Mouse (Mus musculus): ENCODE measurements around the gene Clstn3.
"Not testable (repeated sequence)": the region's sequence is repeated elsewhere in the genome, so short reads cannot be mapped to it uniquely, and the experiment has no call there.

Gene Clstn3

GRCm38 (mm10) chr6:124464305-124465271 lies at the start of gene Clstn3:
TSS of gene Clstn3 (minus strand) at chr6:124464794.
- peak; percentile 79 to 80 for DNase-seq

- peak; percentile 60 to 62 for DNase-seq
Measured at GRCm38 (mm10) chr6:124512355-124512836, 47.8 kb upstream of the Clstn3 start, which contains the start of gene C1ra. TSS of gene C1ra (plus strand) at chr6:124512405.

GRCm38 (mm10) chr6:124511936-124512335 lies 47.3 kb upstream of the Clstn3 start:
- DNase-seq, result no peak

GRCm38 (mm10) chr6:124509192-124509591 lies 44.6 kb upstream of the Clstn3 start:
- DNase-seq, result not testable (repeated sequence)

- no peak for DNase-seq
Measured at GRCm38 (mm10) chr6:124508292-124508691, 43.7 kb upstream of the Clstn3 start.

- no peak for DNase-seq
Measured at GRCm38 (mm10) chr6:124506991-124507390, 42.4 kb upstream of the Clstn3 start.

- peak; percentile 36 to 53 for DNase-seq
Measured at GRCm38 (mm10) chr6:124505028-124505427, 40.4 kb upstream of the Clstn3 start.

GRCm38 (mm10) chr6:124502021-124502420 lies 37.4 kb upstream of the Clstn3 start:
- no peak for DNase-seq

GRCm38 (mm10) chr6:124501473-124501872 lies 36.9 kb upstream of the Clstn3 start:
- peak in 1 of 2 experiments; percentile 46 for DNase-seq

GRCm38 (mm10) chr6:124499914-124500566 lies 35.4 kb upstream of the Clstn3 start:
- DNase-seq, result no peak

GRCm38 (mm10) chr6:124496054-124496453 lies 31.5 kb upstream of the Clstn3 start:
- DNase-seq, result no peak

GRCm38 (mm10) chr6:124493886-124494285 lies 29.3 kb upstream of the Clstn3 start:
- no peak for DNase-seq

GRCm38 (mm10) chr6:124492842-124493561 lies 28.4 kb upstream of the Clstn3 start, which contains the start of gene C1rl:
TSS of gene C1rl (plus strand) at chr6:124493113.
- peak; percentile 88 to 91 for DNase-seq

- DNase-seq, result no peak
Measured at GRCm38 (mm10) chr6:124491427-124491826, 26.8 kb upstream of the Clstn3 start.

- no peak for DNase-seq
Measured at GRCm38 (mm10) chr6:124488952-124489351, 24.4 kb upstream of the Clstn3 start.

- DNase-seq, result no peak
Measured at GRCm38 (mm10) chr6:124487509-124487908, 22.9 kb upstream of the Clstn3 start.

- no peak for DNase-seq
Measured at GRCm38 (mm10) chr6:124485414-124486144, 21.0 kb upstream of the Clstn3 start.

- peak in 1 of 2 experiments; percentile 29 for DNase-seq
Measured at GRCm38 (mm10) chr6:124484851-124485250, 20.3 kb upstream of the Clstn3 start.

- DNase-seq, result not testable (repeated sequence)
Measured at GRCm38 (mm10) chr6:124483831-124484230, 19.2 kb upstream of the Clstn3 start.

GRCm38 (mm10) chr6:124481571-124481970 lies 17.0 kb upstream of the Clstn3 start:
- DNase-seq, result peak in 1 of 2 experiments; percentile 39

GRCm38 (mm10) chr6:124480295-124480694 lies 15.7 kb upstream of the Clstn3 start:
- DNase-seq, result no peak

- peak in 1 of 2 experiments; percentile 42 for DNase-seq
Measured at GRCm38 (mm10) chr6:124479573-124479930, 15.0 kb upstream of the Clstn3 start.
